Mouse (Mus musculus): ENCODE results near the gene Lrrc42. TPM values are rescaled to one million over a fixed set of nuclear protein-coding genes. Genes with fewer than 3 reads are reported as not detected.

Lrrc42 gene
- polyA plus RNA-seq, 1 experiment, result 10.6 TPM

DNA sequence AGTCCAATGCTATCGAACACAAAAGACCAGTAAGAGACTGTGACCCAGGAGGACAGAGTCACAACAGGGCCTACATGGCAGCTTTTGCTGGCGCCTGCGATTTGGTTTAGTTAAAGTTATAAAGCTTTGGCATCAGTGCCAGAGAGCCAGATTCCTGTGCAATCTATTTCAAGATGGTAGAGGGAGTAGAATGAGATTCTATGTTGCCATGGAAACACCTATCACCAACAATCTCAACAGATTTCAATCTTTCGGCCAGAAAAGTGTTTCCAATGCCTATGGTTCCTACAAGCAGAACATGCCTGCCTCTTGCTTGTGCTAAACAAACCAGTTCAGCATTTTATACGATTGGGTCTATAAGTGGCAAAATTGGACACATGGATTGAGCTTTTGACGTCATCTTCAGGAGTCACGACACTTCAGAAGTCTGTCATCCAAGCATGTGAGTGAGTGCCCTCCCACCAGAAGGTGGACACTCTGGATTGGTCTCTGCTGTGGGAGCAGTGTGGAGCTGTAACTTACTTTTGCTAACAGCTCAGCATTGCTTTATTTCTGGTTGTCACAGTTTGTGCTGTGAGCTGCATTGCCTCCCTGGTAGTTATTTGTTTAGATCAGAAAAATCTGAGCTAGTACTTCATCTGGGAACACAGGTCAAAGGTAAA, 38.4 kb upstream of the Lrrc42 start:
- 81% methylated on average over 7 of the region's 7 CpGs for WGBS
- TF ChIP-seq CTCF (IDR thresholded peaks at IDR 0.05; ENCODE audit: insufficient read depth, low read length) (no peak), POLR2A (IDR thresholded peaks at IDR 0.05; ENCODE audit: borderline replicate concordance, extremely low read depth, low read depth, low read length) (no peak)
- Histone ChIP-seq H3K4me1 (ENCODE audit: control insufficient read depth, insufficient read depth, low read length) (0 out of 2 replicates have a peak, but pooled peaks cover 3% of the 10 kb centered on the region), H3K4me3 (replicated peaks; ENCODE audit: extremely low read depth, low read depth, low read length) (no peak overlapping the region)
- no peak for DNase-seq

DNA sequence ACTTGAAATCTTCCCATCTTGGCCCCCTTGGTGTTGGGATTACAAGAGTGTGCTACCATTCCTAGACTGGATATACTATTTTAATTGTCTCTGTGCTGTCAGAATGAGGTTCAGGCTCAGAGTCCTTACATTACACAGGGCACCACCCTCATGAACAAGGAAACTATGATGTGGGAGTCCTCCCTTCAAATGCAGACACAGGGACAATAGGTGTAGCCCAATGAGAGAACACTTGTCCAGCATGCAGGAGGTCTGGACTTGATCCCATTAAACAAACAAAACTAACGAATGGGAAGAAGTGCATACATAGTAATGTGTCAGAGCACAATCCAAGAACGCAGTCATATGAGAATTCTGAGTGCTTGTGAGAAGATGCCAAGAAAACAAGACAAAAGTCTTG, 34.2 kb upstream of the Lrrc42 start:
- 54% methylated on average over 2 of the region's 2 CpGs for WGBS
- 0 out of 2 replicates have a peak, but pooled peaks cover 3% of the 10 kb centered on the region for H3K4me1 ChIP-seq (ENCODE audit: control insufficient read depth, insufficient read depth, low read length)
- no peak overlapping the region for H3K4me3 ChIP-seq (replicated peaks; ENCODE audit: extremely low read depth, low read depth, low read length)
- DNase-seq, result no peak
- no peak for TF ChIP-seq CTCF (IDR thresholded peaks at IDR 0.05; ENCODE audit: insufficient read depth, low read length)
- TF ChIP-seq POLR2A (IDR thresholded peaks at IDR 0.05; ENCODE audit: borderline replicate concordance, extremely low read depth, low read depth, low read length), result no peak

DNA sequence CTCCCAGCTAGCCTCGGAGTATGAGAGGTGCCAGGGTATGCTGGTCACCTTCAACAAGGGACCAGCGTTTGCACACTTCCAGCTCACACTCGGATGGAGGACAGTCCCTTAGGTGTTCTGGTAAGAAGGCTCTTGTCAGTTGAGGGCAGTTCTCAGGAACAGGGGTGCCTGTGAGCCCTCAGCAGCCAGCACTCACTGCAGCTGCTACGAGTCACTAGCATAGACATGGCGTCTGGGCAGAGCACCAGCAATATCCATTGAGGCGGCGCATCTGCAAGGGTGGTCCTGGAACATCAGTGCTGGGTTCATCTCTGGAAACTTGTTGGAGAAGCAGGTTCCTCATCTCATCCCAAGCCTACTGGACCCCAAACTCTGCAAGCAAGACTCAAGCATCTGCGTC, 33.1 kb upstream of the Lrrc42 start:
- DNase-seq, result no peak
- TF ChIP-seq POLR2A (IDR thresholded peaks at IDR 0.05; ENCODE audit: borderline replicate concordance, extremely low read depth, low read depth, low read length), result no peak
- no peak for TF ChIP-seq CTCF (IDR thresholded peaks at IDR 0.05; ENCODE audit: insufficient read depth, low read length)
- Histone ChIP-seq H3K4me3 (replicated peaks; ENCODE audit: extremely low read depth, low read depth, low read length) (no peak overlapping the region), H3K4me1 (ENCODE audit: control insufficient read depth, insufficient read depth, low read length) (no peaks in the 10 kb centered on the region)
- 89% methylated on average over 8 of the region's 8 CpGs for WGBS

DNA sequence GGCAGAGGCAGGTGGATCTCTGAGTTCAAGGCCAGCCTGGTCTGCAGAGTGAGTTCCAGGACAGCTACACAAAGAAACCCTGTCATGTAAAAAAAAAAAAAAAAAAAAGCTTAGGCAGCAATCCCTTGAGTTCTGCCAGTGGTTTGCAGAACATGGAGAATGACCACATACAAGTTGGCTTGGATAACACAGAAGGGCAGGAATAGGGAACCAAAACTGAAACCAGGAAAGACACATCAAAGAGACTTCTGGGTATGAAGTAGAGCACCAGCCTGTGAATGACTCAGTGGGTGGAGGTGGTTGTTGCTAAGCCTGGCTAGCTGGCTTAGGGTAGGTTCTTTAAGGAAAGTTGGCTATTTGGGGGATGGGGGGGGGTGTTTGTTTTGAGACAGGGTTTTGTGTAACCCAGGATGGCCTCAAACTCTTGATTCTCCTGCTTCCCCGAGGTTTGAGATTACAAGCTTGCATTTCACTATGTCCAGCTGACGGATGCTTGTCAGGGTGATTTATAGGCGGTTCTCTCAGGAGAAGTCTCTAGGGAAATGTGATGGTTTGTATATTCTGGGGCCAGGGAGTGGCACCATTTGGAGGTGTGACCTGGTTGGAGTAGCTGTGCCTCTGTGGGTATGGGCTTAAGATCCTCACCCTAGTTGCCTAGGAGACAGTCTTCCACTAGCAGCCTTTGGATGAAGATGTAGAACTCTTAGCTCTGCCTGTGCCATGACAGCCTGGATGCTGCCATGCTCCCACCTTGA, 32.3 kb upstream of the Lrrc42 start:
- TF ChIP-seq CTCF (IDR thresholded peaks at IDR 0.05; ENCODE audit: insufficient read depth, low read length) (no peak), POLR2A (IDR thresholded peaks at IDR 0.05; ENCODE audit: borderline replicate concordance, extremely low read depth, low read depth, low read length) (no peak)
- Histone ChIP-seq H3K4me3 (replicated peaks; ENCODE audit: extremely low read depth, low read depth, low read length) (no peak overlapping the region), H3K4me1 (ENCODE audit: control insufficient read depth, insufficient read depth, low read length) (no peaks in the 10 kb centered on the region)
- DNase-seq, result no peak
- 61% methylated on average over 3 of the region's 3 CpGs for WGBS

DNA sequence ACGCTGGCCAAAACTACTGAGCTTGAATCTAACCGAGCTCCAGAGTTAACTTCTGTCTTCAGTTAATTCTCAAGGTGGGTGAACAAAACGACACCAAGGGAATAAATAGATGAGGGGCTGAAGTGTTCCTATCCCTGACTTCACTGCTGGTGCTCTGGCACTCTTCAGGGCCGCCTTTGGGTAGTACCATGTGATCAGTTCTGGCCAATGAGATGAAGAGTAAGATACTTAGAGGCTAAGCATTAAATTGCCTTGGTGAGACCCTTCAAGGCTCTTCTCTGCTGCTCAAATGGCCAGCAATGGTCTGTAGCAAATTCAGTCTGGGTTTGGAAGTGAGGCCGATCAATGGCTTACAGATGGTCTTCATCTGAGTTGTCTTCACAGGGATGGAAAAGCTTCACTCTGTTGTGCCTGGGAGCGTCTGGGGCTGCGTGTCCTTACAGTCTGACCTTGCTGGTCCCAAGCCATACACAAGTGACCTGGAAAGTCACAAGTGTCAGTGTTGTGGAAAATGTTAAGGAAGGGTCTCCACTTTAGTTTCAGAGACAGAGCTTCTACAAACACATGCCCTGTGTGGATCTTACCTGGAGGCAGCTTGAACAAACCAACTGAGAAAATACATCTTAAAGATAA, 27.6 kb upstream of the Lrrc42 start:
- no peak for TF ChIP-seq CTCF (IDR thresholded peaks at IDR 0.05; ENCODE audit: insufficient read depth, low read length)
- no peak for TF ChIP-seq POLR2A (IDR thresholded peaks at IDR 0.05; ENCODE audit: borderline replicate concordance, extremely low read depth, low read depth, low read length)
- 87% methylated on average over 7 of the region's 7 CpGs for WGBS
- DNase-seq, result no peak
- no peaks in the 10 kb centered on the region for H3K4me1 ChIP-seq (ENCODE audit: control insufficient read depth, insufficient read depth, low read length)
- H3K4me3 ChIP-seq (replicated peaks; ENCODE audit: extremely low read depth, low read depth, low read length), result no peak overlapping the region

DNA sequence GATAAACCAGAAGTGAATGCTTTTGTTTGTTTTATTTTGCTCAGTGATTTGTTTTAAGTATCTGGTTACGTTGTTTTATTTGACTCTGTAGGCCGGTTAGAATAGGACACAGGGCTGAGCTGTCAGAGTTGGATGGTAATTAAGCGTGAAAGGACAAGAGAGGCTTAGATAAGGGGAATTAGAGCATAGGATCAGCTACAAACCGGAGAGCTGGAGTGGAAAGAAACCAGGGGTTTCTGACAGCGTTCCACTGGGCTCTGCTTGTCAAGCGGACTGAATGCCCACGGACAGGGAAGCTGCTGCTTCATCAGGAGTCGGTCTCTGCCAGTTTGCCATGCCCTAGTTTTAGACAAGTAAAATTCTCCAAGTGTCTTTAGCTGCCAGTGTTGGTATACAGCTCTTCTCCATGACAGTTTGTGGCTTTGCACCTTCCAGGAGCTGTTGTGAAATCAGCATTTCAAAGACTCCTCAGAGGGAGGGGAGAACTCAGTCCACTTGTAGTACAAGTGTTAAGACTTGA, 24.9 kb upstream of the Lrrc42 start:
- WGBS, result 45% methylated on average over 8 of the region's 8 CpGs
- H3K4me3 ChIP-seq (replicated peaks; ENCODE audit: extremely low read depth, low read depth, low read length), result no peak overlapping the region
- no peak for DNase-seq
- no peaks in the 10 kb centered on the region for H3K4me1 ChIP-seq (ENCODE audit: control insufficient read depth, insufficient read depth, low read length)
- TF ChIP-seq CTCF (IDR thresholded peaks at IDR 0.05; ENCODE audit: insufficient read depth, low read length) (no peak), POLR2A (IDR thresholded peaks at IDR 0.05; ENCODE audit: borderline replicate concordance, extremely low read depth, low read depth, low read length) (no peak)

DNA sequence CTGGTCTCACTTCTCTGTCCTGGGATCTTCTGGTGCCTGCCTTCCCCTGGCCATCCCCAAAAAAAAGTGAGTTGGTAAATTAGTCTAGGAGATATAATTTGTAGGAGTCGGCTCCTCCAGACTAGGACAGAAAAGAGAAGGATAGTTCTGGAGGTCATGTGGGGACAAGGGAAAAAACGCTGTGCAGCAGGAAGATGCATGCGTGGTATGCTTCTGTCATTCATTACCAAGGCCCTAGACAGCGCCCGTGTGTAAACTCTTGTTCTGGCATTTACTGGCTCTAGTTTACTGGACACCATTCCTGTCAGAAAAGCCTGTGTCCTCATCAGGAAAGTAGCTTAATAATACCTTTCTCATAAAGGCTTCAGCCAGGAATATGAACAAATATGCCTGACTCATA, 21.2 kb upstream of the Lrrc42 start:
- H3K4me1 ChIP-seq (ENCODE audit: control insufficient read depth, insufficient read depth, low read length), result no peaks in the 10 kb centered on the region
- WGBS, result 70% methylated on average over 5 of the region's 5 CpGs
- DNase-seq, result no peak
- no peak overlapping the region for H3K4me3 ChIP-seq (replicated peaks; ENCODE audit: extremely low read depth, low read depth, low read length)
- TF ChIP-seq POLR2A (IDR thresholded peaks at IDR 0.05; ENCODE audit: borderline replicate concordance, extremely low read depth, low read depth, low read length), result no peak

DNA sequence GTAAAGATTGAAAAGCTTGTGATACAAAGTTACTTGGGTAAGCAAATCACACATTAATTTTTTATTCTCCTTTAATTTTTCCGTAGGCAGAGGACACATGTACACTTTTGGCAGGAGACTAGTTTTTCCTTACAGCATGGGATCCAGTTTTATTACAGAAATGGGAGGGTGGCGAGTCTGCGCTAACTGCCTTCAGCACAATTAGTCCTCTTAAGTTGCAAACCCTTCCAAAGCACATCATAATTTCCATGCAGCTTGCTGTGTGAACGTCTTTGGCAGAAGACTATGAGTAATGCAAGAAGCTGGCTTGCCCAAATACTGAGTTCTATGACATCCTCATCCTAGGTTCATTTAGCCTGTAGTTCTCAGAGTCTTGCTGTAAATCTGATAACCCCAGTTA, 20.4 kb upstream of the Lrrc42 start:
- Histone ChIP-seq H3K4me1 (ENCODE audit: control insufficient read depth, insufficient read depth, low read length) (no peaks in the 10 kb centered on the region), H3K4me3 (replicated peaks; ENCODE audit: extremely low read depth, low read depth, low read length) (no peak overlapping the region)
- TF ChIP-seq CTCF (IDR thresholded peaks at IDR 0.05; ENCODE audit: insufficient read depth, low read length) (no peak), POLR2A (IDR thresholded peaks at IDR 0.05; ENCODE audit: borderline replicate concordance, extremely low read depth, low read depth, low read length) (no peak)
- DNase-seq, result no peak
- 73% methylated on average over 4 of the region's 4 CpGs for WGBS

DNA sequence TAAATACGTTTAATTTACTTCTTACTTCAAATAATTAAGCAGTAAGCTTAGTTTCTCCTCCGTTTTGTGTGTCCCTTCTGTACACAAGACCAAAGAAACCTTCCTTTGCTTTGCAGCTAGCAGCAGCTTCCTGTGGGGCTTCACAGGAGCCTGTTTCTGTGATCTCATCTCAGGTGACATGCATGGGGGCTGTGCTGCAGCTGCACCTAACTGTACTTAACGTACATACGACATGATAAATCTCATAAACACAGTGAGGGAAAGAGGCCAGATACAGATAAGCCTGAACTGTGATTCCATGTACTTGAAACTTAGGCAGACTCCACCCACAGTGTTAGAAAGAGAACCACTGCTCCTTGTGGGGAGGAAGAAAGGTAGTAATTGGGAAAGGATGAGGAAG, 6.7 kb upstream of the Lrrc42 start:
- no peak for DNase-seq
- TF ChIP-seq CTCF (IDR thresholded peaks at IDR 0.05; ENCODE audit: insufficient read depth, low read length) (no peak), POLR2A (IDR thresholded peaks at IDR 0.05; ENCODE audit: borderline replicate concordance, extremely low read depth, low read depth, low read length) (no peak)
- WGBS, result 39% methylated on average over 4 of the region's 4 CpGs

More for the DNA sequence above, 6.7 kb upstream of the Lrrc42 start:
- no peak overlapping the region for H3K4me3 ChIP-seq (replicated peaks; ENCODE audit: extremely low read depth, low read depth, low read length)
- H3K4me1 ChIP-seq (ENCODE audit: control insufficient read depth, insufficient read depth, low read length), result no peaks in the 10 kb centered on the region
